Mouse (Mus musculus) myocyte (in vitro differentiated cells): ENCODE data around the gene Sh3pxd2b. TPM values are rescaled to one million over a fixed set of nuclear protein-coding genes. Genes with fewer than 3 reads are reported as not detected.

Experiments used
- H3K27me3 ChIP-seq: one replicate; pipeline ENCODE4 v1.6.1; 2011; ENCODE audit not compliant: control insufficient read depth, insufficient read depth, insufficient read length
- H3K36me3 ChIP-seq: one replicate; pipeline ENCODE4 v1.6.1; 2011; ENCODE audit not compliant: control insufficient read depth, insufficient read depth
- H3K4me2 ChIP-seq: one replicate; pipeline ENCODE4 v1.6.1; 2011; ENCODE audit warnings: low read depth, control low read depth
- H3K4me3 ChIP-seq: one replicate; pipeline ENCODE4 v1.5.1; 2011; ENCODE audit warnings: mild to moderate bottlenecking, control low read depth, moderate library complexity
- H3K79me2 ChIP-seq: one replicate; pipeline ENCODE4 v1.6.1; 2011; ENCODE audit not compliant: control insufficient read depth, insufficient read depth
- H3ac ChIP-seq: one replicate; pipeline ENCODE4 v1.6.1; 2011; ENCODE audit not compliant: control insufficient read depth, insufficient read length
- CEBPB ChIP-seq: IDR thresholded peaks from 2 replicates; pipeline ENCODE4 v1.6.1; 2011; ENCODE audit warnings: mild to moderate bottlenecking, moderate library complexity; ENCODE audit not compliant: poor library complexity, insufficient read depth, severe bottlenecking
- E2F4 ChIP-seq: IDR thresholded peaks from one replicate; pipeline ENCODE4 v1.6.1; 2011; ENCODE audit warnings: mild to moderate bottlenecking, control low read depth, moderate library complexity; ENCODE audit not compliant: insufficient read depth
- MAX ChIP-seq: IDR thresholded peaks from one replicate; pipeline ENCODE4 v1.6.1; 2011; ENCODE audit warnings: low read depth, mild to moderate bottlenecking, control low read depth
- MYOD1 ChIP-seq, 3 experiments: IDR thresholded peaks; one replicate each; pipeline ENCODE4 v1.6.1; 2011; ENCODE audit warnings: control low read depth in 2 of 3, low read depth in 2 of 3, mild to moderate bottlenecking in 2 of 3, moderate library complexity in 1 of 3; ENCODE audit not compliant: insufficient read length in 2 of 3, control insufficient read depth in 1 of 3
- MYOG ChIP-seq, 3 experiments: IDR thresholded peaks; one replicate each; pipeline ENCODE4 v1.6.1; 2011; ENCODE audit warnings: control low read depth in 2 of 3, low read depth in 2 of 3, mild to moderate bottlenecking in 2 of 3; ENCODE audit not compliant: insufficient read length in 2 of 3, control insufficient read depth in 1 of 3, insufficient read depth in 1 of 3
- POLR2A ChIP-seq: IDR thresholded peaks from one replicate; pipeline ENCODE4 v1.6.1; 2011; ENCODE audit warnings: low read depth, mild to moderate bottlenecking, control low read depth, moderate library complexity; ENCODE audit not compliant: insufficient read length
- POLR2AphosphoS2 ChIP-seq: IDR thresholded peaks from one replicate; pipeline ENCODE4 v1.6.1; 2011; ENCODE audit warnings: low read depth, control low read depth; ENCODE audit not compliant: insufficient read length
- REST ChIP-seq: IDR thresholded peaks from one replicate; pipeline ENCODE4 v1.6.1; 2011; ENCODE audit warnings: mild to moderate bottlenecking, control low read depth, moderate library complexity; ENCODE audit not compliant: insufficient read depth, insufficient read length
- SRF ChIP-seq: IDR thresholded peaks from one replicate; pipeline ENCODE4 v1.6.1; 2011; ENCODE audit warnings: low read depth; ENCODE audit not compliant: control insufficient read depth, insufficient read length
- TCF12 ChIP-seq: IDR thresholded peaks from one replicate; pipeline ENCODE4 v1.6.1; 2011; ENCODE audit warnings: mild to moderate bottlenecking, control low read depth; ENCODE audit not compliant: poor library complexity, insufficient read depth, severe bottlenecking
- TCF3 ChIP-seq: IDR thresholded peaks from one replicate; pipeline ENCODE4 v1.6.1; 2011; ENCODE audit warnings: low read depth, control low read depth; ENCODE audit not compliant: insufficient read length
- USF1 ChIP-seq: IDR thresholded peaks from one replicate; pipeline ENCODE4 v1.6.1; 2011; ENCODE audit warnings: low read depth, mild to moderate bottlenecking, control low read depth, moderate library complexity
- polyA plus RNA-seq: library from polyadenylated mRNA; unstranded; fragments of >200 nt; fragmentation: generic; extraction: Trizol; gene quantifications from one replicate; pipeline ENCODE4 v1.2.1, GENCODE M21; 2012; ENCODE audit warnings: missing spikeins

Gene Sh3pxd2b
- polyA plus RNA-seq, 1 experiment: 22.3 TPM

- no peaks in the 10 kb centered on the region for H3K27me3 ChIP-seq
- H3K4me3 ChIP-seq: no peak overlapping the region
- H3K4me2 ChIP-seq: no peak overlapping the region
- no peaks in the 10 kb centered on the region for H3K36me3 ChIP-seq
- no peak overlapping the region for H3ac ChIP-seq
- H3K79me2 ChIP-seq: peaks cover 94% of the 10 kb centered on the region
- TF ChIP-seq E2F4: no peak
- no peak for TF ChIP-seq MAX
- TF ChIP-seq MYOG (IDR thresholded peaks at IDR 0.05; ENCODE audit: control insufficient read depth in 1 of 3, insufficient read depth in 1 of 3, insufficient read length in 2 of 3, low read depth in 2 of 3): no peak
- TF ChIP-seq TCF12: no peak
- no peak for TF ChIP-seq TCF3
- no peak for TF ChIP-seq POLR2A
- TF ChIP-seq POLR2AphosphoS2: no peak
- TF ChIP-seq USF1: no peak
- no peak for TF ChIP-seq SRF
- no peak for TF ChIP-seq REST
- TF ChIP-seq CEBPB: no peak
- no peak for TF ChIP-seq MYOD1 (IDR thresholded peaks at IDR 0.05; ENCODE audit: control insufficient read depth in 1 of 3, insufficient read length in 2 of 3, low read depth in 2 of 3)
Observed at GRCm38 (mm10) chr11:32475487-32476236, 128.0 kb downstream of the Sh3pxd2b start.

Other genes starting within 250 kb of the Sh3pxd2b start
- 0.01 TPM for gene Il9r, start 147.5 kb upstream of the Sh3pxd2b start, polyA plus RNA-seq
- gene Snrnp25, start 142.4 kb upstream of the Sh3pxd2b start, polyA plus RNA-seq: 58.3 TPM
- gene Rhbdf1, start 125.5 kb upstream of the Sh3pxd2b start, polyA plus RNA-seq: 73.3 TPM
- gene Mpg, start 121.3 kb upstream of the Sh3pxd2b start, polyA plus RNA-seq: 23.8 TPM
- 57.4 TPM for gene Nprl3, start 80.1 kb upstream of the Sh3pxd2b start, polyA plus RNA-seq
- gene Hba-x, start 71.4 kb upstream of the Sh3pxd2b start, polyA plus RNA-seq: not detected
- gene Hba-a1, start 64.3 kb upstream of the Sh3pxd2b start, polyA plus RNA-seq: 12.3 TPM
- gene Hbq1b, start 60.9 kb upstream of the Sh3pxd2b start, polyA plus RNA-seq: 0.16 TPM
- not detected for gene Hba-a2, start 51.3 kb upstream of the Sh3pxd2b start, polyA plus RNA-seq
- 0.24 TPM for gene Hbq1a, start 47.8 kb upstream of the Sh3pxd2b start, polyA plus RNA-seq
- gene Ubtd2, start 107.5 kb downstream of the Sh3pxd2b start, polyA plus RNA-seq: 14.6 TPM
- 0.08 TPM for gene Efcab9, start 184.3 kb downstream of the Sh3pxd2b start, polyA plus RNA-seq
- gene Stk10, start 185.5 kb downstream of the Sh3pxd2b start, polyA plus RNA-seq: 7.1 TPM